Mouse (Mus musculus): ENCODE measurements around the gene Npm3.

Npm3 gene

GRCm38 (mm10) chr19:45753551-45753950 lies 4.2 kb upstream of the Npm3 start:
- 93% methylated on average over 3 of the region's 3 CpGs for WGBS

GRCm38 (mm10) chr19:45751881-45752280 lies 2.5 kb upstream of the Npm3 start:
- WGBS: 89% methylated on average over 7 of the region's 7 CpGs

GRCm38 (mm10) chr19:45748691-45749242 lies 624 bp downstream of the Npm3 start:
- 2% methylated on average over 33 of the region's 33 CpGs for WGBS

GRCm38 (mm10) chr19:45748206-45748605 lies 1.2 kb downstream of the Npm3 start:
- 50% methylated on average over 9 of the region's 9 CpGs for WGBS

GRCm38 (mm10) chr19:45747028-45747867 lies 2.1 kb downstream of the Npm3 start:
- WGBS: 43% methylated on average over 11 of the region's 11 CpGs

- 20% methylated on average over 29 of the region's 29 CpGs for WGBS
Observed at GRCm38 (mm10) chr19:45746153-45747020, 3.0 kb downstream of the Npm3 start.

- 15% methylated on average over 32 of the region's 32 CpGs for WGBS
Observed at GRCm38 (mm10) chr19:45745344-45746152, 3.8 kb downstream of the Npm3 start.

GRCm38 (mm10) chr19:45743619-45744018 lies 5.8 kb downstream of the Npm3 start:
- WGBS: 61% methylated on average over 7 of the region's 7 CpGs

- 6% methylated on average over 34 of the region's 44 CpGs for WGBS
Observed at GRCm38 (mm10) chr19:45742984-45743575, 6.3 kb downstream of the Npm3 start.

GRCm38 (mm10) chr19:45742218-45742983 lies 7.0 kb downstream of the Npm3 start, which contains the start of gene Fgf8:
Fgf8 (minus strand) TSS chr19:45742915.
- 1% methylated on average over 62 of the region's 68 CpGs for WGBS

GRCm38 (mm10) chr19:45741431-45742217 lies 7.8 kb downstream of the Npm3 start:
- WGBS: 8% methylated on average over 45 of the region's 45 CpGs

- 35% methylated on average over 7 of the region's 7 CpGs for WGBS
Observed at GRCm38 (mm10) chr19:45740817-45741216, 8.6 kb downstream of the Npm3 start.

- 17% methylated on average over 13 of the region's 13 CpGs for WGBS
Observed at GRCm38 (mm10) chr19:45740233-45740632, 9.2 kb downstream of the Npm3 start.

GRCm38 (mm10) chr19:45738521-45738920 lies 10.9 kb downstream of the Npm3 start:
- WGBS: 78% methylated on average over 5 of the region's 5 CpGs

GRCm38 (mm10) chr19:45737846-45738484 lies 11.4 kb downstream of the Npm3 start:
- 88% methylated on average over 10 of the region's 10 CpGs for WGBS

GRCm38 (mm10) chr19:45737208-45737845 lies 12.1 kb downstream of the Npm3 start:
- 29% methylated on average over 23 of the region's 23 CpGs for WGBS

- WGBS: 4% methylated on average over 28 of the region's 28 CpGs
Observed at GRCm38 (mm10) chr19:45736855-45737207, 12.6 kb downstream of the Npm3 start.

GRCm38 (mm10) chr19:45736241-45736640 lies 13.2 kb downstream of the Npm3 start:
- WGBS: 62% methylated on average over 1 of the region's 1 CpGs

Measured in cerebral cortex, adult 2 months (tissue).